Mouse (Mus musculus): ENCODE data around the gene Nexn.

DNA sequence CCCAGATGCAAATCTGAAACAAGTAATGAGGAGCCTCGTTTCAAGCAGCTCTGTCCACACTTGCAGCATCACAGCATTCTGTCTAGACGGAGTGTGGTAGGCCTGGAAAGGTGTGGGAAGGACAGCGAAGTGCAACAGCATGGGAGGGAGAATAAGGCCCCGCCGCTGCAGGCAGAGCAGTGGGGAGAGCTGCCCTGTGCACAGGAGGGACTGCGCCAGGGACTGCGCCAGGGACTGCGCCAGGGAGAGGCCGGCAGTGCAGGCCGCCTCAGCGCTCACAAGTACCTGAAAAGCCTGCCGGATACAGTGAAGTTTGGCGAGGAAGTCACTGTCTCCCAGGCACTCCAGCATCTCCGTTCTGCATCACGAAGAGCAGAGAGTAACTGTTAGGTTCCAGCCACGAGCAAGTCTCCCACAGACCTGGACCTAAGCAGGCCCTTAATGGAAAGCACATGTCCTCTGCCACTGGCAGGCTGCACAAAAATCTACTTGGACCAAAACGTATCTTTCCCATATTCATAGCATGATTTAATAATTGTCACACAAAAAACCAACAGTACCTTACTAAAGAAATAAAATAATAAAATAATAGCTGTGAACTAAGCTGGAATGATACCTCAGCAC is 24.1 kb upstream of the Nexn start:
- no peak for TF ChIP-seq CTCF (IDR thresholded peaks at IDR 0.05; ENCODE audit: low read depth)
- no peak for TF ChIP-seq EP300 (IDR thresholded peaks at IDR 0.05; ENCODE audit: low read depth)

All from heart, postnatal 0 days (tissue).